Mouse (Mus musculus) heart, adult 18-20 months (tissue): ENCODE results near the gene Tbl2. TPM values are rescaled to one million over a fixed set of nuclear protein-coding genes. Genes with fewer than 3 reads are reported as not detected.

Experiments
- DNase-seq, 2 experiments: peaks; one replicate each; pipeline ENCODE4 v3.0.0; 2021 to 2022; ENCODE audit warnings: mixed read lengths in 1 of 2
- long read RNA-seq, 2 experiments: library from polyadenylated mRNA; stranded (forward); transcript quantifications; one replicate each; pipeline ENCODE4 v2.0.0; 2021
- total RNA-seq, 2 experiments: library from RNA; stranded (reverse); gene quantifications; 2 replicates each; pipeline ENCODE4 v1.2.3; 2021

The Tbl2 gene
- total RNA-seq: 10 to 100 TPM in 1 of 2 experiments, 1 to 10 TPM in 1; 9.5 to 11.3 TPM
- long read RNA-seq, experiment 1, full-length matches to known transcripts: 6 of 10 reads
- long read RNA-seq, experiment 1, partial matches to known transcripts: 3 of 10 reads
- long read RNA-seq, experiment 1, other reads (novel, unspliced or antisense): 1 of 10 reads
- long read RNA-seq, experiment 2, full-length matches to known transcripts: 2 of 6 reads
- long read RNA-seq, experiment 2, partial matches to known transcripts: 4 of 6 reads
- long read RNA-seq, experiment 2, other reads (novel, unspliced or antisense): 0 of 6 reads

- peak; percentile 99 for DNase-seq
Observed at GRCm38 (mm10) chr5:135149053-135149819, at the start of gene Tbl2. Gene Tbl2, plus strand, starts transcription at chr5:135149657.

DNA sequence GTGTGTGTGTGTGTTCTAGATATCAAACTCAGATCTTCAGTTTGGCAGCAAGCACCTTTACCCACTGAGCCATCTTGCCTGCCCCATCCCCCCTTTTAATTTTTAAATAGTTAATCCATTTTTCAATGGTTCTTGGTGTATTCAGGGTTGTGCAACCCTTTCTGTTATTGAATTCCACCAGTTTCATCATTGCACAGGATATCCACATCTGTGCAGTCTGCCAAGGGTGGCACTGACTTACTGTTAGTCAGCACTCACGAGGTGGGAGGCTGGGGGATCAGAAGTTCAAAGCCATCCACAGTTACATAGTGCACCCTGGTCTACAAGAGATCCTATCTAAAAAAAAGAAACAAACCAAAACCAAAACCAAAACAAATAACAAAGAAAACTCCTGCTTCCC, 48.5 kb upstream of the Tbl2 start:
- no peak for DNase-seq

- no peak for DNase-seq
Observed at GRCm38 (mm10) chr5:135103999-135104660, 45.3 kb upstream of the Tbl2 start.

- peak; percentile 87 to 90 for DNase-seq
Observed at GRCm38 (mm10) chr5:135106758-135107256, 42.6 kb upstream of the Tbl2 start.

GRCm38 (mm10) chr5:135107521-135108501, 41.6 kb upstream of the Tbl2 start:
- DNase-seq: peak; percentile 78 to 88

DNA sequence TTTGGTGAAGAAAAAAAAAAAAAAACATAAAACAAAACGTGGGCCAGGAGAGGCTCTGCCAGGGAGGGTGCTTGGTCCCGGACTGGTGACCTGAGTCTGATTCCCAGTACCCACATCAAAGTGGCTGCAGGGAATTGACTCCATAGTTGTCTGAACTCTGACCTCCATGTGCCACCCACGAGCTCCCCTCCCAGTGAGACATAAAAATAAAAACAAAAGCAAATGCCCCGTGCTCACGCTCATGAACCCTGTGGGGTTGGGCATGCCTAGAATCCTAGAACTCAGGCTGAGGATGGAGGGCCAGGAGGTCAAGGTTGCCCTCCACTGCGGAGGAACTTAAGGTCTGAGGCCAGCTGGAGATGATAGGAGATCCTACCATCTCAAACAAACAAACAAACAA, 40.4 kb upstream of the Tbl2 start:
- peak in 1 of 2 experiments; percentile 18 for DNase-seq

DNA sequence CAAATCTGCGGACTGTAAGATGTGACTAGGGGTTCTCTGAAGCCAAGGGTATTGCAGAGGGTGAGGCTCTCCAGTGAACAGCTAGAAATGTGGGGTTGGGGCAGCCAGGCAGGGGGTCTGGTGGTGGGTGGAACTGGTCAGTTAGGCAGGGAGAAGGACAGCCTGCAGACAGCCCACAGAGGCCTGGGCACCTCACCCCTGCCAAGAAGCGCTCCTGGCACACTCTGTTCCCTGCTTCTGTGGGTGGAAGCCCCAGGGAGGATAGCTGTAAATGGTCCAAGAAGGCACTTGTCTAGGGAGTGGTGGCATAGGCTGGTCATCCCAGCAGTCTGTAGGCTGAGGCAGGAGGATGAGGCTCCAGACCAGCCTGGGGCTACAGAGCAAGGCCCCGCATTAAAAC, 40.0 kb upstream of the Tbl2 start:
- DNase-seq: peak in 1 of 2 experiments; percentile 36

- no peak for DNase-seq
Observed at GRCm38 (mm10) chr5:135109976-135110375, 39.5 kb upstream of the Tbl2 start.

DNA sequence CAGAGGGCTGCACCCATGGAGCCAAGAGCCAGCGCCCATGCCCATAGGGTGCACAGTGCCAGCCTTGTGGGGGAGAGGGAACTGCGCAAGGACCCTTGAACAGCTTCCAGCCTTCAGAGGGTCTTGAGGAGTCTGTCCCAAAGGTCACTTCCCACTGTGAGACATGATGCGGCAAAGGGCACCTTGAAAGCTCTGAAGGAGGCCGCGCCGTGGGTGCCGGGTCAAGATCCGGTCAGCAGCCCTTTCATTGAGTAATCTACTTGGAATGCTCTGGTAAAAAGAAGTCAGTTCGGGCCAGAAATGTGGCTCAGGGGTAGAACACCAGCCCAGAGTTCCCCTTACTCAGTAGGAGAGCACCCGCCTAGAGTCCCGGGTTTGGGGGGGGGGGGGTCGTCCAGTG, 35.7 kb upstream of the Tbl2 start:
- DNase-seq: no peak

DNA sequence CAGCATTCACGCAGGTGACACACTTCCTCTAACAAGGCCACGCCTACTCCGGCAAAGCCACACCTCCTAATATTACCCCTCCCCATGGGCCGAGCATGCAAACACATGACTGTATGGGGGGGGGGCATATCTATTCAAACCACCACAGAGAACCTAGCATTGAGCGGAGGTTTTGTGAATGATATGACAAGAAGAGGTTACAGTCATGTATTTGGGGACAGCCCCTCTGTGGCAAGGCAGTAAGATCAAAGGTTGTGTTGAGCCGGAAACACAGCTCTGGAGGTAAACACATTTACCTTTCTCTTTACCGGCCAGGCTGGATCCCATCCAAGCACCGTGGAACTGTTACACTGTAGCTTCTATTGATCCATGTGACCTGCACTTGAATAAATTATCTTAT, 34.2 kb upstream of the Tbl2 start:
- DNase-seq: no peak

DNA sequence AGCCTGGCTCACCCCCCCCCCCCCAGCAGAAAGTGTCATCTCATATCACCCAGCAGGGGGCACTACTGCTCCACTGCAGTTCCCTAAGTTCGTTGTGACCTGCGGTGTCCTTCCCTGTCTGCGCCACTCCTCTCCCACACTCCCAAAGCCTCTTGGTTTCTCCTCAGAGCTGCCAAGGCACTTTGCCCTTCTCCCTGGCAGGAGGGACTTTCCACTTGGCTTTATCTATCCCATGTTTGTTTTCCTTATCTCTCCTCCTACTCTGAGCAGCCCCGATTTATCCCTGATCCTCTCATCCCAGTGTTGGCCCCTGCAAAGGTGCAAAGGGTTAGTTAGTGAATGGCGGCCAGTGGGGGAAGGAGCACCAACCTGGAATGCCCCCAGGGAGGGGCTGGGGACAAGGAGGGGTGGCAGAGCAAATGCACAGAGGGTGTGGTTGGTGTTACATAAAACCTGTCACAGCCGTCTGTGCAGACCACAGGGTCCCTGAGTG, 30.8 kb upstream of the Tbl2 start:
- peak; percentile 66 to 76 for DNase-seq

GRCm38 (mm10) chr5:135120753-135121152, 28.7 kb upstream of the Tbl2 start:
- DNase-seq: no peak

- no peak for DNase-seq
Observed at GRCm38 (mm10) chr5:135126121-135126520, 23.3 kb upstream of the Tbl2 start.

DNA sequence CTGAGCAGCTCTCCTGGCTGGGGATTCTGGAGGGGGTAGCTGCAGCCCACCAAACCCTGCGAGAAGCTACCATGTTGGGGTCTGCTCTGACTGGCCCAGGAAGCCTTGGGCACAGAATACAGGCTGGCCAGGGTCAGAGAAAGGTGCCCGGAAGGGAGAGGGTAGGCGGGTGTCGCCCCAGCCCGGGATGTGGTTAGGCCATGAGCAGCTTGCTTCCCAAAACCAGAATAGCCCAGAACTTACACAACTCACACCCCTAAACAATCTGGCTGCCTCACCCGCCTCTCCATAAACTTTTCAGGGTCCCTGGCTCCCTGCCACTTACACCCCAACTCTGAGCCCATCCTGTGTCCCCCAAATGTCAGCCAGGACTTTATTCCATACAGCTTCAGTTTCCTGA, 21.8 kb upstream of the Tbl2 start:
- DNase-seq: no peak

DNA sequence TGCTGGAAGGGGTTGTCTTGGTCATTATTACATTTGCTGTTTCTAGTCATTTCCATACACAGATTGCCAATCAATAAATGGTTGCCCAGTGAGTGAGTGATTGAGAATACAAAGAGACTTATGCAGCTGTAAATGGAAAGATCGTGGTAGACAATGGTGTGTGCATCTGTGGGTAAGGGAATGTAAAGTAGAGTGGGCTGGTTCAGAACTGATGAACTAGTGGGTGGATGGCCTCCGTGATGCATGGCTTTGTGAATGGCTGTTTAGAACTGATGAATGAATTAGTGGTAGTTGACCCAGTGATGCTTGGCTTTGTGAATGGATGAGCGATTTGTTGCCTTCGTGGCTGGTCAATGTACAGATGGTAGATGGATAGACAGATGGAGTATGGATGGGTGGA, 19.7 kb upstream of the Tbl2 start:
- no peak for DNase-seq

- peak; percentile 21 to 42 for DNase-seq
Observed at GRCm38 (mm10) chr5:135133736-135134405, 15.6 kb upstream of the Tbl2 start.

GRCm38 (mm10) chr5:135134534-135134933, 14.9 kb upstream of the Tbl2 start:
- DNase-seq: peak; percentile 43 to 55

DNA sequence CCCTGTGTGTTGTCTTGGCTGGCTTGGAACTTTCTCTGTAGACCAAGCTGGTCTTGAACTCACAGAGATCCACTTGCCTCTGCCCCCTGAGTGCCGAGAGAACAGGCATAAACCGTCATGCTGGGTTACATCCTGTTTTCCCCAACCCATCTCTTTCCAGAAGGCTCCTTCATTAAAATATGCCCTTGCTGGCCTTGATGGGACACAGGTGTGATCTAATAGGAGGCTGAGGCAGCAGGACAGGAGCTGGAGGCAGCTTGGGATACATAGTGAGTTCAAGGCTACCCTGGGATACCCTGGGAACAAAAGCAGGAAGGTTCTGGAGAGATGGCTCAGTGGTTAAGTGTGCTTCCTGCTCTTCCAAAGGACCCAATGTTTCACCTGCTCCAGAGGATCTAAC, 9.6 kb upstream of the Tbl2 start:
- no peak for DNase-seq

DNA sequence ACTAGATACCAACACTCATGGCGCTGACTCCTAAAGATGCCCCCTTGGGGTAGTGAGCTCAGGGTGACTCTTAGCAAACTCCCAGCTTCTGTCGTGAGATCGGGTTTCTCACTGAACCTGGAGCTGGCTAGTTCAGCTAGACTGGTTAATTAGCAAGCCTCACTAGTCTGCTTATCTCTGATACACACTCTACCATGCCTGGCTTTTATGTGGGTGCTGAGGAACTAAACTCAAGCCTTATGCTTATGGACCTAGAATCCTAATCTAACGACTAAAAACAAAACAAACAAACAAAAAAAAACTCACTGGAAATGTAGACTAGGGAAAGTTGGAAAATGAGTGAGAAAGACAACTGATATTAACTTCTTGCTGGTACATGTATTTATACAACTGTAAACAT, 5.0 kb upstream of the Tbl2 start:
- DNase-seq: no peak

- DNase-seq: no peak
Observed at GRCm38 (mm10) chr5:135145532-135145931, 3.9 kb upstream of the Tbl2 start.

- no peak for DNase-seq
Observed at GRCm38 (mm10) chr5:135145955-135146354, 3.5 kb upstream of the Tbl2 start.
